Mouse (Mus musculus) testis, adult 2 months (tissue): Measurements from ENCODE around the gene Ghrl.

ENCODE experiments used
- CTCF ChIP-seq: fragments of 200-500 bp; IDR thresholded peaks from 2 replicates; pipeline ENCODE4 v1.5.1; 2012; ENCODE audit warnings: low read depth, mild to moderate bottlenecking, inconsistent platforms, low read length, moderate library complexity; ENCODE audit not compliant: control insufficient read depth, insufficient read depth, insufficient replicate concordance
- POLR2A ChIP-seq: fragments of 200-500 bp; IDR thresholded peaks from 2 replicates; pipeline ENCODE4 v1.6.1; 2012; ENCODE audit warnings: low read depth, mild to moderate bottlenecking, inconsistent platforms, low read length, moderate library complexity; ENCODE audit not compliant: control insufficient read depth

DNA sequence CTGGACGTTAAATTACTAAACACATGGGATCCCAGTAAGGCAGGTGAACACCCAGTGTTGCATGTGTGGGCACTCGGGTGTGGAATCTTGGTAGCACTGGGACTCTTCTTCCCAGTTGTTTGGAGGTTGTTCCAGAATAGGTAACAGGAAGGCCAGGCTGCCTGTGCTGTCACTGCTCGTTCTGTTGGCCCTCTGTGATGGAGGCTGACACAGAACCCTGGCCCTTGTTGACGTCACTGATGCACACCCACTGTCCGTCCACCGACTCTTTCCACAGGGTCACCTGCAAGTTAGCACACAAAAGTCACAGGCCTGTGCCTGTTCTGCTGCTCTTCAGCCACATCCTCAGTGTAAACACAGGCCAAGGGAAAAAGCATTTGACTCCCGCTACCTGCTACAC is 8.5 kb upstream of the Ghrl start:
- TF ChIP-seq POLR2A (no peak), CTCF (no peak)
